Mouse (Mus musculus) embryonic facial prominence, embryonic 15.5 days (tissue): ENCODE measurements around the gene Gse1. TPM values are rescaled to one million over a fixed set of nuclear protein-coding genes. Genes with fewer than 3 reads are reported as not detected.

Experiments used
- ATAC-seq: fragments of 200-750 bp; cut with Nextera tagmentation; 2 replicates; pipeline ENCODE4 v1.8.0; 2017; ENCODE audit warnings: low read depth, moderate TSS enrichment; ENCODE audit not compliant: insufficient number of reproducible peaks, low FRiP score, low TSS enrichment
- H3K27ac ChIP-seq: fragments of 300-500 bp; sonication (generic); replicated peaks from 2 replicates; pipeline ENCODE4 v1.5.1; 2015; ENCODE audit warnings: mild to moderate bottlenecking, inconsistent platforms
- H3K27me3 ChIP-seq: fragments of 300-500 bp; sonication (generic); 2 replicates; pipeline ENCODE4 v1.6.1; 2015; ENCODE audit warnings: inconsistent platforms
- H3K36me3 ChIP-seq: fragments of 300-500 bp; sonication (generic); 2 replicates; pipeline ENCODE4 v1.6.1; 2015; ENCODE audit warnings: mild to moderate bottlenecking, inconsistent platforms
- H3K4me1 ChIP-seq: fragments of 300-500 bp; sonication (generic); 2 replicates; pipeline ENCODE4 v1.6.1; 2015; ENCODE audit warnings: inconsistent platforms
- H3K4me2 ChIP-seq: fragments of 300-500 bp; sonication (generic); replicated peaks from 2 replicates; pipeline ENCODE4 v1.6.1; 2015; ENCODE audit warnings: mild to moderate bottlenecking, inconsistent platforms
- H3K4me3 ChIP-seq: fragments of 300-500 bp; sonication (generic); replicated peaks from 2 replicates; pipeline ENCODE4 v1.5.1; 2015; ENCODE audit warnings: mild to moderate bottlenecking, inconsistent platforms
- H3K9ac ChIP-seq: fragments of 300-500 bp; sonication (generic); 2 replicates; pipeline ENCODE4 v1.6.1; 2015; ENCODE audit warnings: inconsistent platforms
- H3K9me3 ChIP-seq: fragments of 300-500 bp; sonication (generic); replicated peaks from 2 replicates; pipeline ENCODE4 v1.6.1; 2016; ENCODE audit warnings: inconsistent platforms
- WGBS: fragments of 180-500 bp; shearing (Covaris S2); methylation state at CpG from one replicate; pipeline ENCODE4 v1.1.7; 2015; 5-methylcytosine and 5-hydroxymethylcytosine counted together
- polyA plus RNA-seq: library from polyadenylated mRNA; unstranded; fragments of >200 nt; fragmentation: Nextera tagmentation; extraction: Ambion mirVana; gene quantifications from 2 replicates; pipeline ENCODE4 v1.2.1, GENCODE M21; 2015

Gene Gse1
- polyA plus RNA-seq, 1 experiment from 2014 or later, result 11.1 TPM

- Histone ChIP-seq H3K9ac (no peak overlapping the region), H3K9me3 (no peaks in the 10 kb centered on the region), H3K4me2 (no peak overlapping the region), H3K4me3 (no peak overlapping the region), H3K27me3 (no peaks in the 10 kb centered on the region), H3K27ac (no peak overlapping the region), H3K4me1 (peaks cover 82% of the 10 kb centered on the region), H3K36me3 (no peaks in the 10 kb centered on the region)
- 41% methylated on average over 13 of the region's 13 CpGs for WGBS
- ATAC-seq, result no peak
Observed at GRCm38 (mm10) chr8:120259206-120259605, 30.9 kb downstream of the Gse1 start.

- Histone ChIP-seq H3K4me1 (peaks cover 84% of the 10 kb centered on the region), H3K4me2 (no peak overlapping the region), H3K9ac (no peak overlapping the region), H3K27me3 (no peaks in the 10 kb centered on the region), H3K27ac (no peak overlapping the region), H3K36me3 (no peaks in the 10 kb centered on the region), H3K9me3 (no peaks in the 10 kb centered on the region), H3K4me3 (no peak overlapping the region)
- no peak for ATAC-seq
- 78% methylated on average over 5 of the region's 5 CpGs for WGBS
Observed at GRCm38 (mm10) chr8:120260677-120261076, 32.4 kb downstream of the Gse1 start.

GRCm38 (mm10) chr8:120261338-120262120 lies 33.3 kb downstream of the Gse1 start:
- H3K4me1 ChIP-seq, result peaks cover 84% of the 10 kb centered on the region
- no peaks in the 10 kb centered on the region for H3K27me3 ChIP-seq
- no peak overlapping the region for H3K9ac ChIP-seq
- no peak overlapping the region for H3K4me2 ChIP-seq
- H3K27ac ChIP-seq, result 0 out of 2 replicates have a peak overlapping the region, but pooled peaks have one; percentile 30
- H3K9me3 ChIP-seq, result no peaks in the 10 kb centered on the region
- no peak for ATAC-seq
- H3K36me3 ChIP-seq, result no peaks in the 10 kb centered on the region
- H3K4me3 ChIP-seq, result no peak overlapping the region
- 32% methylated on average over 21 of the region's 21 CpGs for WGBS

- H3K9me3 ChIP-seq, result no peaks in the 10 kb centered on the region
Observed at GRCm38 (mm10) chr8:120263879-120264278, 35.6 kb downstream of the Gse1 start.

GRCm38 (mm10) chr8:120264388-120264943 lies 36.2 kb downstream of the Gse1 start:
- no peak overlapping the region for H3K9ac ChIP-seq

More at GRCm38 (mm10) chr8:120263879-120264278, 35.6 kb downstream of the Gse1 start:
- no peak for ATAC-seq
- Histone ChIP-seq H3K36me3 (no peaks in the 10 kb centered on the region), H3K27ac (peak overlapping the region; percentile 91; the same call in 1 of the 2 replicates), H3K27me3 (no peaks in the 10 kb centered on the region), H3K4me1 (peaks cover 93% of the 10 kb centered on the region), H3K4me2 (no peak overlapping the region), H3K4me3 (no peak overlapping the region), H3K9ac (no peak overlapping the region)
- WGBS, result 78% methylated on average over 5 of the region's 5 CpGs

GRCm38 (mm10) chr8:120264944-120265453 lies 36.7 kb downstream of the Gse1 start:
- WGBS, result 2% methylated on average over 16 of the region's 16 CpGs
- Histone ChIP-seq H3K36me3 (no peaks in the 10 kb centered on the region), H3K4me2 (peak overlapping the region; percentile 47), H3K4me1 (peaks cover 95% of the 10 kb centered on the region), H3K9ac (no peak overlapping the region), H3K27ac (peak overlapping the region; percentile 91), H3K27me3 (no peaks in the 10 kb centered on the region), H3K9me3 (no peaks in the 10 kb centered on the region), H3K4me3 (peak overlapping the region; percentile 10; the same call in 1 of the 2 replicates)
- ATAC-seq, result peak; percentile 83

More at GRCm38 (mm10) chr8:120264388-120264943, 36.2 kb downstream of the Gse1 start:
- peak overlapping the region; percentile 91 for H3K27ac ChIP-seq
- H3K36me3 ChIP-seq, result no peaks in the 10 kb centered on the region
- H3K27me3 ChIP-seq, result no peaks in the 10 kb centered on the region
- WGBS, result 22% methylated on average over 13 of the region's 13 CpGs
- H3K4me1 ChIP-seq, result peaks cover 93% of the 10 kb centered on the region
- no peak; the same call in 1 of the 2 replicates for ATAC-seq
- H3K4me3 ChIP-seq, result peak overlapping the region; percentile 10; the same call in 1 of the 2 replicates
- no peaks in the 10 kb centered on the region for H3K9me3 ChIP-seq
- H3K4me2 ChIP-seq, result peak overlapping the region; percentile 47

- peak; percentile 55 for ATAC-seq
- H3K4me3 ChIP-seq, result no peak overlapping the region
- no peak overlapping the region for H3K9ac ChIP-seq
- no peaks in the 10 kb centered on the region for H3K27me3 ChIP-seq
- peak overlapping the region; percentile 91 for H3K27ac ChIP-seq
- 19% methylated on average over 4 of the region's 4 CpGs for WGBS
- H3K9me3 ChIP-seq, result no peaks in the 10 kb centered on the region
- no peaks in the 10 kb centered on the region for H3K36me3 ChIP-seq
- peaks cover 95% of the 10 kb centered on the region for H3K4me1 ChIP-seq
- peak overlapping the region; percentile 47 for H3K4me2 ChIP-seq
Observed at GRCm38 (mm10) chr8:120265471-120265870, 37.2 kb downstream of the Gse1 start.

- H3K27me3 ChIP-seq, result no peaks in the 10 kb centered on the region
- H3K27ac ChIP-seq, result peak overlapping the region; percentile 81
- H3K4me3 ChIP-seq, result no peak overlapping the region
- H3K9me3 ChIP-seq, result no peaks in the 10 kb centered on the region
- H3K4me1 ChIP-seq, result peaks cover 92% of the 10 kb centered on the region
- no peaks in the 10 kb centered on the region for H3K36me3 ChIP-seq
- 0 out of 2 replicates have a peak overlapping the region, but pooled peaks have one; percentile 12 for H3K4me2 ChIP-seq
- ATAC-seq, result no peak
- H3K9ac ChIP-seq, result no peak overlapping the region
- 32% methylated on average over 19 of the region's 19 CpGs for WGBS
Observed at GRCm38 (mm10) chr8:120268541-120268980, 40.3 kb downstream of the Gse1 start.

- H3K4me3 ChIP-seq, result no peak overlapping the region
- H3K4me2 ChIP-seq, result no peak overlapping the region
- no peak overlapping the region for H3K9ac ChIP-seq
- peak overlapping the region; percentile 39; the same call in 1 of the 2 replicates for H3K27ac ChIP-seq
- H3K4me1 ChIP-seq, result peaks cover 93% of the 10 kb centered on the region
- ATAC-seq, result peak; percentile 37
- WGBS, result 36% methylated on average over 13 of the region's 13 CpGs
- H3K36me3 ChIP-seq, result no peaks in the 10 kb centered on the region
- H3K9me3 ChIP-seq, result no peaks in the 10 kb centered on the region
- H3K27me3 ChIP-seq, result no peaks in the 10 kb centered on the region
Observed at GRCm38 (mm10) chr8:120270449-120270848, 42.2 kb downstream of the Gse1 start.

- Histone ChIP-seq H3K36me3 (no peaks in the 10 kb centered on the region), H3K9ac (no peak overlapping the region), H3K27me3 (no peaks in the 10 kb centered on the region), H3K4me1 (peaks cover 93% of the 10 kb centered on the region), H3K9me3 (no peaks in the 10 kb centered on the region), H3K4me2 (no peak overlapping the region), H3K4me3 (no peak overlapping the region), H3K27ac (no peak overlapping the region)
- ATAC-seq, result no peak
- 67% methylated on average over 4 of the region's 4 CpGs for WGBS
Observed at GRCm38 (mm10) chr8:120273430-120273829, 45.2 kb downstream of the Gse1 start.
